Mouse (Mus musculus) kidney, postnatal 0 days (tissue): ENCODE data around the gene Gm39115. TPM values are rescaled to one million over a fixed set of nuclear protein-coding genes. Genes with fewer than 3 reads are reported as not detected.
A peak's percentile ranks its signal among the peaks of the same experiment; 100 is the strongest.

Source experiments
- ATAC-seq: fragments of 200-750 bp; cut with Nextera tagmentation; replicated peaks from 2 replicates; pipeline ENCODE4 v1.8.0; 2017; ENCODE audit warnings: low read depth, moderate number of reproducible peaks, moderate TSS enrichment, moderate library complexity; ENCODE audit not compliant: low FRiP score
- DNase-seq: peaks from one replicate; pipeline ENCODE4 v3.0.0-alpha.2; 2016; ENCODE audit warnings: low spot score
- H3K27ac ChIP-seq: fragments of 300-500 bp; sonication (generic); 2 replicates; pipeline ENCODE4 v1.5.1; 2014; ENCODE audit warnings: mild to moderate bottlenecking
- H3K27me3 ChIP-seq: fragments of 300-500 bp; sonication (generic); 2 replicates; pipeline ENCODE4 v1.6.1; 2014; ENCODE audit warnings: low read length, mixed read lengths; ENCODE audit not compliant: insufficient read depth
- H3K36me3 ChIP-seq: fragments of 300-500 bp; sonication (generic); 2 replicates; pipeline ENCODE4 v1.6.1; 2014; ENCODE audit warnings: low read length, mixed read lengths; ENCODE audit not compliant: insufficient read depth
- H3K4me1 ChIP-seq: fragments of 300-500 bp; sonication (generic); replicated peaks from 2 replicates; pipeline ENCODE4 v1.6.1; 2014; ENCODE audit warnings: antibody characterized with exemption, low read length, mixed read lengths; ENCODE audit not compliant: insufficient read depth
- H3K4me2 ChIP-seq: fragments of 300-500 bp; sonication (generic); 2 replicates; pipeline ENCODE4 v1.6.1; 2014; ENCODE audit warnings: mild to moderate bottlenecking, low read length, moderate library complexity, mixed read lengths
- H3K4me3 ChIP-seq: fragments of 300-500 bp; sonication (generic); replicated peaks from 2 replicates; pipeline ENCODE4 v1.5.1; 2014; ENCODE audit warnings: low read depth, low read length
- H3K9ac ChIP-seq: fragments of 300-500 bp; sonication (generic); 2 replicates; pipeline ENCODE4 v1.6.1; 2014; ENCODE audit warnings: low read depth, low read length
- H3K9me3 ChIP-seq: fragments of 300-500 bp; sonication (generic); replicated peaks from 2 replicates; pipeline ENCODE4 v1.6.1; 2016; ENCODE audit warnings: low read length, inconsistent platforms, mixed read lengths
- CTCF ChIP-seq: IDR thresholded peaks from 2 replicates; pipeline ENCODE4 v1.5.1; 2016; ENCODE audit warnings: antibody characterized with exemption, low read depth, mild to moderate bottlenecking, moderate library complexity
- WGBS: fragments of 180-500 bp; shearing (Covaris S2); extraction: QIAGEN DNeasy Blood & Tissue Kit; methylation state at CpG from one replicate; pipeline ENCODE4 v1.1.7; 2014; 5-methylcytosine and 5-hydroxymethylcytosine counted together
- polyA plus RNA-seq: library from polyadenylated mRNA; unstranded; fragments of >200 nt; fragmentation: Nextera tagmentation; extraction: Ambion mirVana; gene quantifications from 2 replicates; pipeline ENCODE4 v1.2.1, GENCODE M21; 2015

Gm39115 gene
- polyA plus RNA-seq, 1 experiment from 2014 or later: not detected

- peak; percentile 95 for TF ChIP-seq CTCF
- no peaks in the 10 kb centered on the region for H3K9me3 ChIP-seq
- H3K4me3 ChIP-seq: no peak overlapping the region
- peaks cover 18% of the 10 kb centered on the region; the same call in 1 of the 2 replicates for H3K27me3 ChIP-seq
- H3K27ac ChIP-seq: no peak overlapping the region
- DNase-seq (peak; percentile 91), ATAC-seq (peak; percentile 52; the same call in 1 of the 2 replicates)
- no peaks in the 10 kb centered on the region for H3K4me1 ChIP-seq
- H3K36me3 ChIP-seq: no peaks in the 10 kb centered on the region
- WGBS: 8% methylated on average over 9 of the region's 9 CpGs
- no peak overlapping the region for H3K9ac ChIP-seq
- no peak overlapping the region for H3K4me2 ChIP-seq
Observed at GRCm38 (mm10) chr7:142097776-142098175, 38.1 kb downstream of the Gm39115 start.

- no peak overlapping the region for H3K27ac ChIP-seq
- no peaks in the 10 kb centered on the region for H3K36me3 ChIP-seq
- H3K4me1 ChIP-seq: no peaks in the 10 kb centered on the region
- H3K4me2 ChIP-seq: no peak overlapping the region
- H3K27me3 ChIP-seq: peaks cover 18% of the 10 kb centered on the region; the same call in 1 of the 2 replicates
- no peak overlapping the region for H3K4me3 ChIP-seq
- no peak for DNase-seq
- WGBS: 55% methylated on average over 4 of the region's 4 CpGs
- ATAC-seq: no peak
- TF ChIP-seq CTCF: no peak
- no peak overlapping the region for H3K9ac ChIP-seq
- no peaks in the 10 kb centered on the region for H3K9me3 ChIP-seq
Observed at GRCm38 (mm10) chr7:142096701-142097100, 39.1 kb downstream of the Gm39115 start.

GRCm38 (mm10) chr7:142095183-142095931, 40.5 kb downstream of the Gm39115 start, which contains the start of gene Dusp8:
TSS of gene Dusp8 (minus strand) at chr7:142095843.
- peak; percentile 89 for DNase-seq
- H3K27ac ChIP-seq: no peak within 1 kb of the TSS
- peak within 1 kb of the TSS; percentile 59 for H3K4me3 ChIP-seq
- H3K4me2 ChIP-seq: peak within 1 kb of the TSS; percentile 76
- no peaks in the 10 kb centered on the region for H3K4me1 ChIP-seq
- peak within 1 kb of the TSS; percentile 73 for H3K9ac ChIP-seq
- WGBS: under 1% methylated on average over 44 of the region's 63 CpGs
- no peaks in the 10 kb centered on the region for H3K9me3 ChIP-seq
- no peaks in the 10 kb centered on the region for H3K36me3 ChIP-seq
- H3K27me3 ChIP-seq: peaks cover 18% of the 10 kb centered on the region; the same call in 1 of the 2 replicates
- TF ChIP-seq CTCF: peak; percentile 58
- ATAC-seq: peak; percentile 83

GRCm38 (mm10) chr7:142094301-142095143, 41.3 kb downstream of the Gm39115 start:
- Histone ChIP-seq H3K27me3 (peaks cover 18% of the 10 kb centered on the region; the same call in 1 of the 2 replicates), H3K36me3 (no peaks in the 10 kb centered on the region), H3K4me1 (no peaks in the 10 kb centered on the region), H3K27ac (no peak overlapping the region), H3K4me2 (peak overlapping the region; percentile 76), H3K9ac (peak overlapping the region; percentile 73), H3K4me3 (peak overlapping the region; percentile 59), H3K9me3 (no peaks in the 10 kb centered on the region)
- TF ChIP-seq CTCF: no peak
- WGBS: under 1% methylated on average over 89 of the region's 89 CpGs
- peak; percentile 44 for DNase-seq
- peak; percentile 44 for ATAC-seq

GRCm38 (mm10) chr7:142093696-142094240, 42.1 kb downstream of the Gm39115 start:
- H3K9ac ChIP-seq: no peak overlapping the region
- ATAC-seq (no peak), DNase-seq (no peak)
- peaks cover 18% of the 10 kb centered on the region; the same call in 1 of the 2 replicates for H3K27me3 ChIP-seq
- H3K4me2 ChIP-seq: peak overlapping the region; percentile 76
- H3K4me1 ChIP-seq: no peaks in the 10 kb centered on the region
- H3K36me3 ChIP-seq: no peaks in the 10 kb centered on the region
- H3K27ac ChIP-seq: no peak overlapping the region
- peak overlapping the region; percentile 59 for H3K4me3 ChIP-seq
- TF ChIP-seq CTCF: no peak
- WGBS: 38% methylated on average over 6 of the region's 6 CpGs
- H3K9me3 ChIP-seq: no peaks in the 10 kb centered on the region

- no peak overlapping the region for H3K4me2 ChIP-seq
- peaks cover 18% of the 10 kb centered on the region; the same call in 1 of the 2 replicates for H3K27me3 ChIP-seq
Observed at GRCm38 (mm10) chr7:142092991-142093390, 42.8 kb downstream of the Gm39115 start.

More at GRCm38 (mm10) chr7:142092991-142093390, 42.8 kb downstream of the Gm39115 start:
- Histone ChIP-seq H3K4me1 (no peaks in the 10 kb centered on the region), H3K9me3 (no peaks in the 10 kb centered on the region), H3K9ac (no peak overlapping the region), H3K27ac (no peak overlapping the region), H3K4me3 (no peak overlapping the region), H3K36me3 (no peaks in the 10 kb centered on the region)
- ATAC-seq (no peak), DNase-seq (no peak)
- TF ChIP-seq CTCF: no peak
- WGBS: 53% methylated on average over 1 of the region's 1 CpGs
